Mouse (Mus musculus) urinary bladder, postnatal 25 days (tissue): ENCODE measurements at regions not wholly inside any gene's neighbourhood (a gene's known extent, or its start where the extent isn't known, plus 50 kb on each side); places are given as distances from the start of the nearest gene placed in this dataset.

ENCODE experiments used
- DNase-seq: peaks from one replicate; pipeline ENCODE4 v3.0.0; 2022; ENCODE audit warnings: low spot score

GRCm38 (mm10) chr17:9905501-9906462 is 236.3 kb upstream of the Pabpc6 start:
- DNase-seq = no peak

GRCm38 (mm10) chr17:9904525-9904991 is 235.0 kb upstream of the Pabpc6 start:
- no peak for DNase-seq

DNA sequence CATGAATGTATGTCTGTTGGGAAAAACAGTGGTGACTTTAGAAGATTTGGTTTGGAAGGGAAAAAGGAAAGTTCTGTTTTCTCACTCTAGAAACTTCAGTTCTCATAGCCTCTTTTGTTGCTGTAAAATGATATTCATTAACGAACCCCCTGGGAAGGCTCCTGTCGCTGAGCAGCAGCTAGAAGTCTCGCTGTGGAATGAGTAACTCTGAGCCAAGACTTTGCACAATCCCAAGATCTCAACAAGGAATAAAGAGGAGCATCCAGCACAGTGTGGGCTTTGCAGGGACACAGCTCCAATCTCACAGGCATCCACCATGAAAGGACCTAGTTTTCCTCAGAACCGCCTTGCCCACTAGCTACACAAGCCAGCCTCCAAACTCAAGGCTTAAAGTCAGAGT is 233.8 kb upstream of the Pabpc6 start:
- no peak for DNase-seq

DNA sequence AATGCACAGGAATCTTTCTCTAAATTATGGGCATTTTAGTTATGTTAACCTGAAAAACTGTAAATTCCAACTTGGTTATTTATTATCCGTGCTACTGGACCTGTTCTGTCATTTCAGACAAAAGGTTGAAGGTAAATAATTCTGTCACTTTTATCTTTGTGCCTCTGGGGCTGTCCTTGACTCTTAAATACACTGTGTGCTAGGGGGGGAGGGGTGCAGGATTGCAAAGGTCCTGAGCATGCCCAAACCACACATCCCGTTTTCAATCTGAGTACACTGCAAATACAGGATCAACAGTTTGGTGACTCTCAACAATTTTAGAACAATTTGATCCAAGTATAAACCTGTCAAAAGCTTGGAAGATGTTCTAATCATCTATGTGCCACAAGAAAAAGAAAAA is 227.4 kb upstream of the Pabpc6 start:
- DNase-seq = no peak

DNA sequence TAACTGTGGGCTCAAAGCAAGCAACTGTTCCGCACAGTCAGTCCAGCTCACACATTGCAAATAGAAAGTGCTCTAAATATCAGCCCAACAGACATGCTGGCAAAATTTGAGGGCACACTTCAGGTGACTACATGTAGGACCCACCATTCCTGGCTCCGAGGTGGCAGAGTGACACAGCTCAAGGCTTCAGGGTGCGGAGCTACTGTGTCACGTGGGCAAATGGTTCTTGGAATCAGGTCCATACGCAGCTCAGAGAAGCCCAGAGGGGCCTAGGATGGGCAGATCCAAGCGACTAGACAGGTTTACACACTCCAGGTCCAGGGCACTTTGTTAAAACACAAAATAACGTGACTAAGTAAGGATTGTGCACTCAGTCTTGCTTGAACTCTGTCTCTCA is 226.2 kb upstream of the Pabpc6 start:
- DNase-seq = no peak

- peak; percentile 6 for DNase-seq
Measured at GRCm38 (mm10) chr17:9894828-9895685, 225.5 kb upstream of the Pabpc6 start.

DNA sequence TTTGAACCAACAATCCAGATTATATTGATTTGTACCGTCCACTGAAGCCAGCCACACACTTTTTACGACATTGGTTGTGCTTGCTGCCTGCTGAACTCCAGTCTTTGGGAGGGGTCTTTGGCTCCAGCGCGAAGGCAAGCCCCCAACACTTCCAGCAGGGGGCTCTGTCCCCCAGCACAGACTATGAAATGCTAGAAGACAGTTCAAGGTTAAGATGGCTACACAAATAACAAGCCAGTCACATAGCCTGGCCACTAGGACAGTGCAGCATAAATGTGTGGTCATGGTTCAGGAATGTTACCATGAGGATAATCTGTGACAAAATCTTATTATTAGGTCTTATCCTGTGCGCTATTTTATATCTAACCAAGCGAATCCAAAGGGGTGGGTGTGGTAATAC is 224.4 kb upstream of the Pabpc6 start:
- DNase-seq = no peak

GRCm38 (mm10) chr17:9892776-9893175 is 223.3 kb upstream of the Pabpc6 start:
- DNase-seq = no peak

GRCm38 (mm10) chr17:9892141-9892540 is 222.6 kb upstream of the Pabpc6 start:
- DNase-seq = no peak

DNA sequence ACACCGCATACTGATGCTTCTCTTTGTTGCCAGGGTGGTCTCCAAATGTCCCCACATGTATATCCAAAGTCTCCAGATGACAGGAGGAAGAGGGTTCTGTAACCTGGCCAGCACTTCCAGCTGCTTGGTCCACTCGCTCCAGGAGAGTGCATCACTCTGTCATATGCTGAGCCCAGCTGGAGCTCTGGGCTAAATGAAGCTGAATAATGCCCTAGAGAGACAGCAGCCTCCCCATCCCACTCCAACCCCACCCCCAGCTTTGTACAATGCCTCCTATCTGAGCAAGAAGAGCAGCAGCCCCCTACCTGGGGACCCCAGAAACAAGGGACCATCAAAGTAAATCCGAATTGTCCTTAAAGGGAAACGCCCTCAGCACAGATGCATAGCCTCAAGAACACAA is 219.0 kb upstream of the Pabpc6 start:
- no peak for DNase-seq

GRCm38 (mm10) chr17:9885110-9885509 is 215.6 kb upstream of the Pabpc6 start:
- DNase-seq = no peak

DNA sequence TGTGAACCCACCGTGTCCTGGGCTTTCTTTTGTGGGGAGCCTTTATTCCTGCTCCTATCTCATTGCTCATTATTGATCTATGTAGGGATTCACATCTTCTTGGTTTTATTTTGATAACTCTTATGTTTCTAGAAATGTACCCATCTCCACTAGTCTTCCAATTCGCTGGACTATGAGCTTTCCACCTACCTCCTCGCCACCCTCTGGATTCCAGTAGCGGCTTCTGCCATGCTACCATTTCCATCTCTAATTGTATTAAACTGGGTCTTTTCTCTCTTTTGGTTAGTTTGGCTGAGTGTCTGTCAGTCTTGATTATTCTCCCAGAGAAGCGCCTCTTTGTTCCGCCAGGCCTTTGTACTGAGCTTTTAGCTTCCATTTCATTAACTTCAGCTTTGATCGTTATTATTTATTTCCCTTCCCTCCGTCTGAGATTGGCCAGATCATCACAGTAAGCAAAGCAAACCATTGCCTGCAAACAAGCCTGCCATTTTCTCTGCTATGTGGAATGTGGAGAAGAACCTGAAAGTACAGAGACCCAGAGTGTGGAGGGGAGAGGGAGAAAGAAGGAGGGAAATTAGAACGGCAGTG is 213.2 kb upstream of the Pabpc6 start:
- no peak for DNase-seq

DNA sequence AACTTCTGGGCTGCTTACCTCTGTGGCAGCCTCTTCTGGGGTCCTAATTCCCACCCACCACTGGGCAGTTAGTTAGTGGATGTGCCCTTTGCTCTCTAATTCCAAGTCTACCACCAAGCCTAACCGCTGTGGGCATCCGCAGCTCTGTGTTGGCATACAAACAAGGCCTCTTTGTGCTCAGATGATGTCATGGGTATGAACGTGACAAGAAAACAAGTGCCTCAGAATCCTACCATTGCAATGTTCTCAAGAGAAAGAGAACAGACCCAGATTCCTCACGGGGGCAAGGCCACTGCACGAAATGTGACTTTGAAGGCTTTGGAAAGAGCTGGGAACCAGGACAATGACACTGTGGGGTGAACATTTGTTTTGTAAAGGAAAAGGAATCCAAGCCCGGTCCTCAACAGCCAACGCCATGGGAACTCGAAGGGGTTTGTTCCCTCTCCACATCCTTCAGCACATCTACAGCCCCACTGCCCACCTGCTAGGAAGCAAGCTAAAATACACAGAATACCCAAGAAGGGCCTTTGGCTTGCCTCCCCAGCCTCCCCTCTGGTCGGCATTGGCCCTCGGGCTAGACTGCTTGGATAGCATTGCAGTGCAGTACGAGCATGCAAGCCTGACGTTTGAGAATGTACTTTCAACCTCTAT is 210.2 kb upstream of the Pabpc6 start:
- DNase-seq = no peak

DNA sequence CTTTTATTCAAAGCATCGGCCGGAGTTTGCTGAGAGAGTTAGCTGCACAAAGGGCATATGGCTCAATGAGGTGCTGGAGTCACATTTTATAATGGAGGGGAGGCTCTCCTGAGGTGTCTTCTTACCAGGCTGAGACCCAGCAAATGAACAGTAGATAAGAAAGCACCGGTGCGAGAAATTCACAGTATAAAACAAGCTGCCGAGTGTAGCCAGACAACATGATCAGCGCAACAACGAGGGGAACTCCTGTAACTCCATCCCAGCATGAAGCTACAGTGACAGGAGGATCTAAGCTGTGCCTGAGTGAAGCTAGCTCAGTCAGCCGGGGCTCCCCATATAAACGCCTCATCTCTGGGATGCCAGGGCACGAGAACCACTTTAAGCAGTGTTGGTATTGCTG is 204.2 kb upstream of the Pabpc6 start:
- DNase-seq = no peak

DNA sequence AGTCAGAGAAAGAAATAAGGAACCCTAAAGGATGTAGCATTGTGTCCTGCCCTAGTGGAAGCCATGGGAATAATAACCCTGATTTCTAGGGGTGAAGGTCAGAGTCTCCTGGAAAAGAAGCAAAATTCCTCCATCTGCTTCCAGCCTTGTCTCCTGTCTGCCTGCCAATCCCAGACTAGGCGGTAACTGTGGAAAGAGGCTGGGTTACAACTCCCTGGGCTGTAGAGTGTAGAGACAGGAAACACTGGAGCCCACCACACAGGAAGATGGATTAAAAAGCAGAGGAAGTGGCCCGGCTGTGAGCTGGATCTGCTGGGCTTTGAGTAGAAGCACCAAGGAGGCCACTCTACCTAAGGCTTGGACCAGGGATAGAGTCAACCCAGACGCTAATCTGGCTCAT is 200.7 kb upstream of the Pabpc6 start:
- no peak for DNase-seq

DNA sequence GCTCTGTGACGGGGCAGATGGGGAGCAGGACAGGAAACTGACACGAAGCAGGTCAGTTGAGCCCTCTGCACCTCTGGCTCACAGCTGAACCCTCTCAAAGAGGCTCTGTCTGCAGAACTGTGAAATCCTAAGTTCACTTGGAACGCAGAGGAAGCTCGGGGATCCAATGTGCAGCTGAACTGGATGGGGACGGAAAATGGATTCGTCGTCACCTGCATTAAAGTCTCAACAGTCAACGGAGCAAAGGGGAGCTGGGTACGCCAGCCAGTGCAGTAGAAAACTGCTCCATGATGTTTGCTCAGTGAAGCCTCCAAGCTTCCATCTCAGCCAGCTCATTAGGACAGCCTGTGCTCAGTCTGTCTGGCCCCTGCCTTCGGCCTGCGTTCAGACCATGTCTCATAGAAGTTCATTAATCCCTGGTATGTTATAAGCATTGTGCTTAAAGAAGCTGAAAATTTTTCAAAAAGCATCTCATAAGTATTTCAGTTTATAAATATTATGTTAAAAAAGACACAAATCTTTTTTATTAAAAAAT is 199.3 kb upstream of the Pabpc6 start:
- no peak for DNase-seq

- DNase-seq = no peak
Measured at GRCm38 (mm10) chr17:9864254-9864653, 194.7 kb upstream of the Pabpc6 start.

- no peak for DNase-seq
Measured at GRCm38 (mm10) chr17:9861923-9862854, 192.7 kb upstream of the Pabpc6 start.

DNA sequence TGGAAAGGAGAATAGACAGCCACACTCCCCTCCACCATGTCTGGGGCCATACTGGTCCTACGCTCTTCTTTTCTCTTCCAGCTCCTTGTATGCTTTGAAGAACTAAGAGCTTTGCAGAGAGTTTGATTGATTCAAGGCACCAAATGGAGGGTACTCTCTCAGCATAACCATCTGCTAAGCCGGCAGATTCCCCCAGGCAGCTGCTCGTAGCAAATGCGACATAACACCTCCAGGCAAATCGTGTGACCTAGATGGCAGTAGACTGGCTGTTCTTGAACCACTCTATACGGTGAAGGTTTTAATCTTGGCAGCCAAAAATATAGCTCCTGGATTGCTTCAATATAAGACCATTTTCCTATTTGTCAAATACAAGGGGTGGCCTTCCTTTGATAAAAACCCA is 191.8 kb upstream of the Pabpc6 start:
- DNase-seq = no peak

GRCm38 (mm10) chr17:9848559-9849357 is 179.2 kb upstream of the Pabpc6 start:
- no peak for DNase-seq
